Mouse (Mus musculus) kidney, adult 9 months (tissue): Measurements from ENCODE around the gene Pcsk6.

Experiments
- DNase-seq: peaks from one replicate; pipeline ENCODE4 v3.0.0; 2022

Pcsk6 gene

DNA sequence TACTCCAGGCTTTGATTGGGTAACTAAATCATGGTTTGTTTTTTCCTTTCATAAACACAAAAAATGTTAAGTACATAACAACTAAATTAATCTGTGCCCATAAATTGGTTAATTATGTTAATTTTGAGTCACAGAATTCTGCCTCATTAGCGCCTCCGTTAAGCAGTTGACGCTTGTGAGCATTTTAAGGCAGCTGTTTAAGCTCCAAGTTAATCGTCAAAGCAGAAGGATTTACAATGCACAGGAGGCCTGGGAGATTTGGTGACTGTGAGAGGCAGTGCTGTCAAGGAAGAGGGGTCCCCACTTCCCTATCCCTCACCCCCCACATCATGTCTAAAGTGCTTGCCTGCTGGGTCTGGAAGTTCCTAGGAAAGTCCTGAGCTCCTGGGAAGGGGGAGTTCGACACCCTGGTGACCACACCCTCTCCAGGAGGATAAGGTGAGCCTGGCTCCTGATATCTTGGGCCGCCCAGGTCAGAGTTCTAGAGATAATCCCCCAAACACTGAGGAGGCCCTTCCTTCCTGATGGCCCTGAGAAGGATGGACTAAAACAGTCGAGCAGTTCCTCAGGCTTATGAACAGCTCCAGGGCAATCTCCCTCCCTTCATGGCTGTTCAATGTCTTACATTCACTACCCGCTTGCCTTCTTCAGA lies 83.9 kb downstream of the Pcsk6 start:
- no peak for DNase-seq

DNA sequence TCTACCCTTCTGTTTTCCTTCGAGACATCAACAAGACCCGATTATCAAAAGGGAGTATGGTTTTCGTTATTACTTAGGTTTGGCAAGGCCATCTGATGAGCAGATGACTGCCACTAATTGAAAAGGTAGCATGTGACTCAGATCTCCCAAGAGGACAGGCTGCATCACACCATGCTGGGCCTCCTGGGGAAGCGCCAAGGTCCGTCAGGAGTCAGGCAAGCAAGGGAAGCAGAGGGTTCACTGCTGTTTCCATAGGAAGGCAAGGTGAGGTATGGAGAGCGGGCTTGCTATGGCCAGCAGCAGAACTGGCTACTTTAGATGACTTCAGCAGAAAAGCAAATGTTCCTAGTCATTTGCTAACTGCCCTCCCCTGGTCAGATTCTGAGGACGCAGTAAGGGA lies 84.9 kb downstream of the Pcsk6 start:
- no peak for DNase-seq

DNA sequence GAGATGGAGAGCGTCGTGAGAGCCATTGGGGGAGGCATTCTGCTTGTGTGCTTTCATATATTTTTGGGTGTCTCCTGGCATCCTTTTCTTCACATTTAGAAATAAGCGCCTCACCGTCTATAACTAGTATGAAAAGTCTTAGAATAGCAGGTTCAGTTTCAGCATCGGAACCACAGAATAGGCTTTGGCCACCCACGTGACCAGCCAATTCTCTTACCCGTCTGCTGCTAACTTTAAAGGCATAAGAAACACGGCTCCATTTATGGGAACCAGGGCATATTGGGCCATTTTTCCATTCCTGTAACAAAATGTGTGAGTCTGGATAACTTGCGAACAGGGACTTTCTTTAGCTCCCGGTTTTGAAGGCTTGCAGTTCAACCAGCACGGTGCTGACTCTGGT lies 87.4 kb downstream of the Pcsk6 start:
- no peak for DNase-seq

DNA sequence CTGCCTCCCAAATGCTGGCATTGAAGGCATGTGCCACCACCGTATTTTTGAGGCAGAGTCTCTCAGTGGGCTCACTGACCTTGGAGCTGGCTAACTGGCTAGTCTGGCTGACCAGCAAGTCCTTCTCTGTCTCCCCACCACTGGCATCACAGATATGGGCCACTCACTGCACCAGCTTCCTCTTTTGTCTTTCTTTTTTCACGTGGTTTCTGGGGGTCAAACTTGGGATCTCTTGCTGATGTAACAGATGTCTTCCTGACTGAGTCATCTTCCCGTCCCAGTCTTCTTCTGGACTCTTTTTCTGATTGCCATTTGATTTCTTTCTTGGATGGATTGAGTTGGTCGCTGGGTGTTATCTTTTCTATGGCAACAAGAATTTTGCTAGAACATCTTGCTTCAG lies 93.0 kb downstream of the Pcsk6 start:
- no peak for DNase-seq

DNA sequence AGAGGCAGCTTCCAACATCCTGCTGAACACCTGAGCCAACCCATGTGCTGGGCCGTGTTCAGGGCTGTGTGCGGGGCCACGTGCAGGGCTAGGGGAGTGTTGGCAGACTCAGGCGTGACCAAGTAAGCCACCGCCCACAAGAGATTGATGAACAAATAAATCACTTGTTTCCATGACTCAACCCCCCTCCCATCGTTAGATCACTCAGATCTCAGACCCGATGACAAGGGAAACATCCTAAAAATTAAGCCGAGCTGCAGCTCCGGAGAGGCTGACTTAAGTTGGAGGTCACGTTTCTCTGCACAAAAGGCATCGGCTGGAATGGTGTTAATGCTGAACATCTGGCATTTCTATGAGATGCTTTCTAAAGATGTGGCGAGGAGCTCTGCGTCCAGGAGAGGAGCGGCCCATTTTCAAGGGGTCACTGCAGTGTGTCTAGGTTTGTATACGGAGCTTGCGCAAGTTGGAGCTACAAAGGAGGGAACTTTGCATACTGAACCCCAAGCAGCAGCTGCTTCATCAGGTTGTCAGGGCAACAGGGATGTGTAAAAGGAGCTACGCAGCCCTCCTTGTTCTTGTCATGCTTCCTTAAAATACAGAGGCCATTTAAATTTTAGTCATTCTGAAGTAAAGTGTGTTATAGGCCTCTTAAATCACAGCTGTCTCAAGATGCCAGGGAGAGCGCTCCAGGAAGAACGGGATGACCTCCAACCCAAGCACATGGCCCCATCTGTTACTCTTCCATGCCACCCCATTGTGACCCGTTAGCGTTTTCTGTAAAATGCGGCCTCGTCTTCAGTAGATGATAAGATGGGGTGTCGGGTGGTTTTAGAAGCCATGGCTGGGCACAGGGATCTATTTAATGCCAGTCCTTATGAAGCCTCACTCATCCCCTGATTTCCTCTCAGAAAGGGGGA lies 94.0 kb downstream of the Pcsk6 start:
- DNase-seq = no peak

DNA sequence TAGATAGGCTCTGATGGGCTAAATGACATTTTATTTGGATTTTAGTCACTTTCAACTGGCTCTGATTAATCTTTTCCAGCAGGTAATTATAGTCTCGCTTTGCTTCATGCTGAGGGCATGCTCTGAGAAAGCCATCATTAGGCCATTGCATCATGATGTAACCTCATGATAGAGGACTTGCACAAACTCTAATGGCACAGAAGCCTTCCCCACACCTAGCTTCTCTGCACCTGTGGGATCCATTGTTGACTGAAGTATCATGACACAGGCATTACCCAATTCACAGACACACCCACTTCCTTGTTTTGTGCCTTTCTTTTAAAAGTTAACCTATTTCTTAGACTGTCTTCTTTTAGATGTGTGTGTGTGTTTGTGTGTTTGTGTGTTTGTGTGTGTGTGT lies 95.7 kb downstream of the Pcsk6 start:
- no peak for DNase-seq

DNA sequence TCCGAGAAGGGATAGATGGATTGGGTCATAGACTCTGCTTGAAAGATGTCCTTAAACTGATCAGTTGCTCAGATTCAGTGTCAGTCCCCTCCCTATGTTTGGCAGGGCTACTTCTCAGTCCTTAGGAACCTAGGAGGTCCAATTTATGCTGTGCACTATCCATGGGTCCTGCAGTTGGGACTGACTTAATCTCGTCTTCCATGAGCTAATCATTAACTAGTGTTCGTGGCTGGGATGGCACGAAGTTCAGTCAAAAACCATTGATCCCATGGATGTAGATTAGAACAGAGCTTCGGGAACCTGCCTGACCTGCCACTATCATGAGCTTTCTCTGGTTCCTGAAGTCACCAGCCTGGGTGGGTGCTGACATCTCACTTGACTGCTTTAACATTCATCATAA lies 96.6 kb downstream of the Pcsk6 start:
- DNase-seq = no peak

DNA sequence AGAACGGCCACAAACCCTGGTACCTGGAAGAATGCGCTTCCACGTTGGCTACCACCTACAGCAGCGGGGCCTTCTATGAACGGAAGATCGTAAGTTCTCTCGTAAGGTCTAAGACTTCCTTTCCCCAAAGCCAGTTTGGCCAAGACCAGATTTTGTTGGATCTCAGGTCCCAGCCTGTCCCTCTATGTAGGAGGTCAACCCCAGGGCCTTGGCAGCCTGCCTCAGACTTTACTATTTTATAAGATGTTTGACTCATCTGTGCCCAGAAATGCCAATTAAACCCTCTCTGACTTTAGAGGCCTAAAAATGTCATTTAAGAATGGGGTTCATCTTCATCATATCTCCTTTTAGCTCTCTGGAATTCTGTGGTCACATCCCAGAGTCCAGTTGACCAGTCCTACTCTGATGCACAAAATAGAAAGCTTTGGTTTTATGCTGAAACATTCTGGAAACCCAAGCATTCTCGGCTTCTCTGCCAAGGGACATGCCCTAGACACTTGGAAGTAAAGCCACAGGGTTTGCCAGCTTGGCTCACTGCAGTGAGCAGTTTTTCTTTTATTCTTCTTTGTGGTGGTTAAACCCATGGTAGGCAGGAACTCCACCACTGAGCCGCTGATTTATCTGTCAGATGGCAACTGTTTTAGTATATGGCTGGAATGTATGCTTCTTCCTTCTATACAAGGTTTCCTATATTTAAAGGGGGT lies 97.8 kb downstream of the Pcsk6 start:
- no peak for DNase-seq

DNA sequence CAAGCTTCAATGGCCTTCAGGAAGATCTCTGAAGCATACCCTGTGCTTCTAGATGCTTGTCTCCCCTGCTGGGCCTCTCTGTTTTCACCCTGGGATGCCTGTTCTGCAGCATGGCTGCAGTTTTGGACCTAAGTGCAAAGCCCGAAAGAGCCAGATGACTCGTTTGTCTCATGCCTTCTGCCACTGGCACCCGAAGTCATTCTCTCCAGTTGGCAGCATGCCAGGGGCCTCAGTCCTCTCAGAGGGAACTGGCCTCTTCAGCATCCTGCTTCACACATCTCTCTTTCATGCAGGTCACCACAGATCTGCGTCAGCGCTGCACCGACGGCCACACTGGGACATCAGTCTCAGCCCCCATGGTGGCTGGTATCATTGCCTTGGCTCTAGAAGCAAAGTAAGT lies 101.1 kb downstream of the Pcsk6 start:
- DNase-seq = no peak

DNA sequence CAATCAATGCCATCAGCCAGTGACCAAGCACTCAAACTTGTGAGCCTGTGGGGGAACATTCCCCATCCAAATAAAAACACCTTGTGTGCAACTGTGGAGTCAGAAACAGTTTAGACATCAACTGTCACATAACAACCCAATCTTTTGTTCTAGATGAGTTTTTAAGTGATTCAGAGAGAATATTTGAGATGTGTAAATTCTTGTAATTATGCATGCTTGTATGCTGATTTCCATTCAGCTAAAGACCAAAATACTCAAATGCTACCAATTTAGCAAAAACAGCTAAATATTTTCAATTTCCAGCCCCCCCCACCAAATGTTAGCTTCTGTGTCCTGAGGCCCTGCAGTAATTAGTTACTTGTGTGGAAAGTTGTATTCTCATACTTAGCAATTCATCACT lies 102.9 kb downstream of the Pcsk6 start:
- no peak for DNase-seq

DNA sequence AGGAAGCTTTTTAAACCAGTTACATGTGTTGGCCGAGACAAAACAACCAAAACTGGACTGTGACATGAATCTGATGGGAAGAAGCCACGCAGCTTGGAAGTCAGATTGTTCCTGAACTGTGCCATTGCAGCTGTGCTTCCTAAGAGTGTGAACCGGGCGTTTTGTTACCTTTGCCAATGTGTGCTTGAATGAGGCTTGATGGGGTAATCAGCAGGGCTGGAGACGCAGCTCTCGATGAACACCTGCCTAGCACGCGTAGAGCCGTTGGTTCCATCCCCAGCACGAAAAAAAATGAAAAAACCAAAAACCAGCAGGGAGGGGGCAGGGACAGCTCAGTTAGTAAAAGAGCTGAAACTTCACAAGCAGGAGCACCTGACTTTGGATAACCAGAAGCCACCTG lies 109.8 kb downstream of the Pcsk6 start:
- no peak for DNase-seq

DNA sequence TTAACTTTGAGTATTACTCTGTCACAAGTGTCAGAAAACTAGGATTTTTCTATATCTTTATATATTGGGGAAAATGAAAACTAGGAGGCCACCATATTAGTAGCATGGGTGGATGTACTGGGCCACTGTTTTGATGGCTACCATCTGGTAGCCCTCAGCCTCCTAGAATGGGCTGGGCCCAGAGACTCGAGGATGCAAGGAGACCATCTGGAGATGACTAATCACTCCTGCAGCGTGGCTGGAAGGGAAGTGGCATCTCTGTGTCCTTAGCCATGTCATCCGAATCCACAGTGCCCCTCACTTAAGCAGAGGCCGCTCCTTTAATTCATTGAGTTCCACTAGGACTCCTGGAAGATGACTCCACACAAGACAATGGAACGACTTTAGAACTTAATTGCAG lies 115.8 kb downstream of the Pcsk6 start:
- no peak for DNase-seq

DNA sequence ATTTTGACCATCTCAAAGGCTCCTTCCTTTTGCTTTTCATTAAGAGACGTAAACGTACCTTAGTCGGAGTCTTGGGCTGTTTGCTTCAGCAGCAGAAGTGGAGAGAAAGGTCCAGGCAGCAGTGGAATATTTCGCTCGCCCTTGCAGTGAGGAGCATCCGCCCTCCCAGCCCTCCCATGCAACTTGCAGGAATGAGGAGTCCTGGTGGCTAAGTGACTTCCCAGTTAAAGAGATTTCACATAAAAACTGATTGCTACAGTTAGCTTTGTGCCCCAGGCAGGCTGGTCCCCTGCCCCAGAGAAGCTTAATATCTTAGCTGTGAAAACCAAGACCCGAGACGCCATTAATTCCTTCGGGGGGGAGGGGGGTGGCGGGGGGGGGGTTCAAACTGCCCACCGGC lies 116.4 kb downstream of the Pcsk6 start:
- DNase-seq = no peak

DNA sequence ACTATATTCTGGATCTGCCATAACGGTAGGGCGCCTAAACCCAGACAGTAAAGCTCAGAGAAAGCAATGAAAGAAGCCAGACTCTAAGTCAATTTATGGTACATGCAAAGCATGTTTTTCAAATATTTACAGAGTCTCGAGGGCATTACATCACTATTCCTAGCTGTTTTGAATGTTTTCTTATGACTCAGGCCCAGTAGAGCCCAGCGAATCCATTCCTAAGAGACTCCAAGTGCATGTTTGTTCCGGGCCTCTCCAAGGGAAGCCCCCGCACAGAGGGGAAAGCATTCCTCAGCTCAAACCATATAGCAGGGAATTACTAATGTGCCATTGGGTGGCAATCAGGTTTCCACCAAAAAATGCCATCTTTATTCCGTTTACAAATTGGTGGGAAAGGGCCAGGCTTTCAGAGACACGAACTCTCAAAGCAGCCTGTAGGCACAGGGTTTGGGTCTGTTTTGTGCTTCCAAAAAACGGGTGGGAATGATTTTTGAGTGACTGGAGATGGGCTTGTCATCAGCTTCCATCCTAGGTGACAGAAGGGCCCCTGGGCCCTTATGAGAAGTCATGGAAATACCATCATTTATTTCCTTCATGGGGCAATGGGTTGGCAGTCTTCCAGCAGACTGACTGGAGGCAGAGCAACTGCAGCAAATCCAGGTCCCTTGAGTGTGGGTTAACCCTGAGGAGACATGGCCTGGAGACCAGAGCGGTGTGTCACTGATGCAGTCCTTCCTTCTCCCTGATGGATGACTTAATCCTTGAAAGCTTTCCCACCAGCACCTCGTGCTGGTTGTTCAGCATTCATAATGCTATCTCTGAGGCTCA lies 117.7 kb downstream of the Pcsk6 start:
- peak; percentile 6 for DNase-seq

DNA sequence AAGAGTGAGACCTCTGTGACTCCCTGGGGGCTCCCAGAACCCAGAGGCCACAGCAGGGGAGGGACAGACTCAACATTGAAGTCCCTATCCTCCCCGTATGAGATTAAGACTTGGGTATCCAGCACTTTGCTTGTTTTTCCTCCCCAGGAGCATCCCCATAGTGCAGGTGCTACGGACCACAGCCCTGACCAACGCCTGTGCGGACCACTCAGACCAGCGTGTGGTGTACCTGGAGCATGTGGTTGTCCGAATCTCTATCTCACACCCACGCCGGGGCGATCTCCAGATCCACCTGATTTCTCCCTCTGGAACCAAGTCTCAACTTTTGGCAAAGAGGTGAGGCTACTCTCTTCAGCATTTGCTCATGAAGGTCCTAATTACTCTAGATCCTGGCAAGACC lies 118.5 kb downstream of the Pcsk6 start:
- no peak for DNase-seq

DNA sequence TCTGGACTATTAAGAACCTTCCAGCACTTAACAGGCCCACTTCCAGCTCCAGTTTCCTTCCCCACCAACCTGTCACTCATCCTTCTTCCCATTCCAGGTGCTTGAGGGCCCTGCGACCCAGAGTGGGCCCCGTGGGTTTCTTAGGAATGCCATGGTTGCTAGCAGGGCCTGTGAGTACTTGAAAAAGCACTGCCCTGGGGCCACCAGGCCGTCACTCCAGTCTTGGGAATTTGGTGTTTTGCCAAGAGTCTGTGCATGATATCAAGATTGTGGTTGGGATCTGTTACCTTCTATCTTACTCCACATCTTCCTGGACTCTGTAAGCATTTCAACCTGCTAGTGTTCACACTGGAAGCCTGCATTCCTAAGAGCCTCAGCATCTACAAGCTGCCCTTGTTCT lies 120.5 kb downstream of the Pcsk6 start:
- DNase-seq = no peak

DNA sequence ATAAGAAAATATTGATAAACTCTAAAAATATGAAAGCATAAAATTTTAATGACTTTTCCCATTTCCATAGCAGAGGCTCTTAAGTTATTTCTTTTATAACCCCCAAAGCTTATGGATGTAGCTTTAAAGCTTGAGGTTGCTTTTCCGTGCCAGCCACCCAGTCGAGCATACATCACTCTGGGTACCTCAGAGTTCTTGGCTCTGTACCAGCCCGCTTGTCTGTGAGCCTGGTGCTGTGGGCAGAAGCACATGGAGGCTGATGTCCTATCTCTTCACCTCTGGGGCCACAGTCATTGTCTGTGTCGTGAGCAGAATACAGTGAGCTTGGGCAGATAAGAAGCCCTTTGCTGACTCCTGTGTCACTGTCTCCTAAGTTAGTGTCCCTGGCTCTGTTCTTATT lies 126.7 kb downstream of the Pcsk6 start:
- DNase-seq = no peak

DNA sequence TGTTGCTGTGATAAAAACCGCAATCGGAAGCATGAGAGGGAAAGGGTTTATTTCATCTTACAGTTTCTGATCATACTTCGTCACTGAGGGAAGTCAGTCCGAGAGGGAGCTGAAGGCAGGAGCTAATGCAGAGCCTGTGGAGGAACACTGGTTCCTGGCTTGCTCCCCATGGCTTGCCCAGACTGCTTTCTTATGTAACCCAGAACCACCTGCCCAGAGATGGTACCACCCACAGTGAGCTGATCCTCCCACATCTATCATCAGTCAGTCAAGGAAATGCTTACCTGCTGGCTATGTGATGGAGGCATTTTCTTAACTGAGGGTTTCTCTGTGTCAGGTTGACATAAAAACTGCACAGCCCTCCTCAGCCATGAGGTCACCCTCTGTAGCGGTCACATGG lies 127.2 kb downstream of the Pcsk6 start:
- no peak for DNase-seq

DNA sequence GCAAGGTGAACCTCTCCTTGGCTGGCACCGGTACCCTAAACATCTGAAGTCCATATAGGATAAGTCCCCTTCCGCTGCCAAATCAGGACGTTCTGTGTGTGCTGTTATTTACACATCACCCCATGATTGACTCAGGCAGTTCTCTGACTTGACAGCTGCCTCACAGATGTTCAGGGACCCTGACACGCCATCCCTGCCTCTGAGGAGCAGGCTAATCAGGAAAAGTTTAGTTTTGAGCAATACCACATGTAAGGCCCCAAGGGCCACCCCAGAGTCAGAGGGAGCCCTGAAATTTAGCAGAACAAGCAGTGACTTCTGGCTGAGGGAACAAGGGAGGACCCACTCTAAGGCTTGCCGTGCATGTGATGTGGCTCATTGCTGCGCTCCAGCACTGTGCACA lies 130.8 kb downstream of the Pcsk6 start:
- DNase-seq = no peak

DNA sequence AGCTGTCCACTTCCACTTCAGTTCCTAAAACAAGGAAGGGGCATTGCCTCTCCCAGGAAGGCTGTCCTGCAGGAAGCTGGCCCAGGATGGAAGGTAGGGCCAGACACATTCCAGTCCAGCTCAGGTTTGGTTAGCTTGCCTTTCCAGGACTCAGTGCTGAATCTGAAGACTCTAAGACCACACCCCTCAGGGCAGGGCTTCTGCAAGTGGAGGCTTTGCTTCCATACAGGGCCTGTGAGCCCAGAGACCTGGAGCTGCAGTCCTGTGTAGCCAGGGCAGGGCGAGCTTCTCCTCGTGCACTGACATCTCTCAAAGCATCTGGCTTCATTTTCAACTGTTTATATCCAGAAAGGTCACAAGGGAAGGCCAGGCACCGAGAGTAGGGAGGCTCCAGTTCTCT lies 131.9 kb downstream of the Pcsk6 start:
- DNase-seq = no peak

DNA sequence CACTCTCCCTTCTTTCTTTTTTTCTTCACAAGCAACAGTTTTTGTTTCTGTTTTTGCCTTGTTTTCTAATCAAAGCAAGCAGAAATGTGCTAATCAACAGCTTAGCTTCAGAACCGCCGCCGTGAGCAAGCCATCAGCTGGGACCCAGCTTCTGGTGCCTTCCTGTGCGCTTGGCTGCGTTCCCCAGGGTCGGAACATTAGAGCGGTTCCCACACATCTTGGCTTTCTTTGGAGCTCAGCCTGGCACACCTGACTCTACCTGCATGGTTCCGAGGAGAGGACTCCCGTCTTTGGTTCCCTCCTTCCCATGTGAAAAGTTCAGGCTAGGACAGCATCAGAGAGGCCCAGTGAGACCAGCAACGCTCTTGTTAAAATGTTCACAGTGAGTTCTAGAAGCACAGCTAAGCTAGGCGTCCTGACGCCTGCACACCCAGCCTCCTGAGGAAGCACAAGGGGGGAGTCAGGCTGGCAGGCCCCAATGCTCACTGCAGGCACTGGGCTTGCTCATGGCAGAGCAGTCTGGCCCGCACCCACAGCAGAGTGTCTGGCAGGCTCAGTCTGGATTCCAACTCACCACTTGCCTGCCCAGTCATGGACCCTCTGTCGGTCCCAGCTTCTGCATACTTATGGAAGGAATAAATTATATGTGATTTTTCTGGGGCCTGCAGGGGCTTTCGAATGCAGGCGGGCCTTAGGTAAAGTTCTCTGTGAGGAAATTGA lies 139.7 kb downstream of the Pcsk6 start:
- no peak for DNase-seq

DNA sequence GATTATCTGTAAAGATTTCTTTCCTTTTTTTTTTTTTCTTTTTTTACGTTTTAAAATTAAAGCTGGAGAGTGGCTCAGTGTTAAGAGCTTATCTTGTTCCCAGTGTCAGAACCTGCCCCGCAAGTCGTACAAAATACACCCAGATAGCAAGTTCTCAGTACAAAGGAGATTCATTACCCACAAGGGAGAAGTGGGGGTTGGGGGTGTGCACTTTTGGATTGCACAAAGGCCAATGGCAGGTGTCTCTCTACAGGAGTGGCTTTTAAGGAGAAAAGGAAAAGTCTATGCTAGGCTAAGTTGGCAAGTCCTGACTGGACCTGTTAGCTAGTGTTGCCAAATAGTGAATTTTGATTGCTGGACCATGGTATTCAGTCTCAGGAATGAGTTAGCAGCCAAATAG lies 140.3 kb downstream of the Pcsk6 start:
- DNase-seq = no peak
